Comparison of ENCODE assay signal across 19 mouse cellular contexts in genomic region chr7:66711166-66711565, GRCm38 (mm10). TPM values are rescaled to one million over a fixed set of nuclear protein-coding genes. Genes with fewer than 3 reads are reported as not detected.
DNase-seq lines count a peak whose midpoint lies in the region; ATAC-seq and TF ChIP-seq lines count a peak whose summit lies in the region.
"Had no signal": no experiment of that assay in that cellular context is flagged by ENCODE, and none has a peak within 500 bp of the region (broad histone marks: within the 10 kb centered on the region; RNA-seq: fewer than 3 reads in every experiment).

No protein-coding gene starts in this region.

- TF ChIP-seq POLR2A in liver, adult 2 months (IDR thresholded peaks at IDR 0.05; ENCODE audit: extremely low read depth, insufficient read depth, low read length), result no peak

- peaks cover 45% of the 10 kb centered on the region for H3K36me3 ChIP-seq in heart, postnatal 0 days (replicated peaks; ENCODE audit: control insufficient read depth, insufficient read depth, low read length)
- peaks cover 13% of the 10 kb centered on the region for H3K36me3 ChIP-seq in liver, adult 2 months (ENCODE audit: control insufficient read depth, insufficient read depth, low read length)
- peaks cover 4% of the 10 kb centered on the region; the same call in 1 of the 2 replicates for H3K36me3 ChIP-seq in liver, embryonic 11.5 days (ENCODE audit: control insufficient read depth, insufficient read depth, low read length)
- H3K36me3 ChIP-seq in embryonic facial prominence, embryonic 14.5 days (ENCODE audit: control insufficient read depth, insufficient read depth, low read length), result peaks cover 63% of the 10 kb centered on the region

- ATAC-seq in heart, postnatal 0 days (ENCODE audit: insufficient read depth, low read depth), result no peak
- ATAC-seq in liver, embryonic 11.5 days (replicated peaks; ENCODE audit: low FRiP score), result no peak
- no peak for ATAC-seq in embryonic facial prominence, embryonic 14.5 days (ENCODE audit: low read depth)
- ATAC-seq: forebrain, embryonic 13.5 days had no signal

- no peaks in the 10 kb centered on the region for H3K4me1 ChIP-seq in heart, postnatal 0 days (ENCODE audit: control insufficient read depth, insufficient read depth)
- H3K4me1 ChIP-seq in liver, adult 2 months (ENCODE audit: control insufficient read depth, insufficient read depth, low read length), result no peaks in the 10 kb centered on the region
- H3K4me1 ChIP-seq in liver, embryonic 11.5 days (replicated peaks; ENCODE audit: control insufficient read depth, insufficient read depth, low read length), result no peaks in the 10 kb centered on the region
- no peaks in the 10 kb centered on the region for H3K4me1 ChIP-seq in embryonic facial prominence, embryonic 14.5 days (ENCODE audit: control insufficient read depth, insufficient read depth, low read length)
- H3K4me1 ChIP-seq: embryonic facial prominence, embryonic 13.5 days; forebrain, embryonic 13.5 days; heart, embryonic 13.5 days; hindbrain, embryonic 15.5 days; limb, embryonic 13.5 days had no signal

- H3K9me3 ChIP-seq in heart, postnatal 0 days (replicated peaks; ENCODE audit: control insufficient read depth, low read length), result no peaks in the 10 kb centered on the region
- no peaks in the 10 kb centered on the region for H3K9me3 ChIP-seq in liver, embryonic 11.5 days (ENCODE audit: control insufficient read depth, low read length)
- H3K9me3 ChIP-seq in embryonic facial prominence, embryonic 14.5 days (ENCODE audit: control insufficient read depth, low read length), result no peaks in the 10 kb centered on the region
- H3K9me3 ChIP-seq: embryonic facial prominence, embryonic 13.5 days; forebrain, embryonic 13.5 days; heart, embryonic 13.5 days; hindbrain, embryonic 15.5 days; limb, embryonic 13.5 days had no signal

- no peak overlapping the region for H3K27ac ChIP-seq in heart, postnatal 0 days (ENCODE audit: low read depth)
- H3K27ac ChIP-seq in liver, adult 2 months (replicated peaks; ENCODE audit: insufficient read depth, low read depth, low read length), result no peak overlapping the region
- H3K27ac ChIP-seq in liver, embryonic 11.5 days (ENCODE audit: low read depth, low read length), result no peak overlapping the region
- H3K27ac ChIP-seq in embryonic facial prominence, embryonic 14.5 days (replicated peaks; ENCODE audit: low read depth, low read length), result no peak overlapping the region
- H3K27ac ChIP-seq: embryonic facial prominence, embryonic 13.5 days; forebrain, embryonic 13.5 days; heart, embryonic 13.5 days; hindbrain, embryonic 15.5 days; limb, embryonic 13.5 days had no signal

- intact Hi-C loops in heart, postnatal 25 days (cut with DNase I), result loop anchor here (1.0 to 5.0 kb wide), 3 partner anchors 128 to 921 kb away; partner anchors contain the start of gene Adamts17

- H3K9ac ChIP-seq in heart, postnatal 0 days (replicated peaks; ENCODE audit: low read depth, low read length), result no peak overlapping the region
- H3K9ac ChIP-seq in liver, adult 2 months (ENCODE audit: low read depth, low read length), result no peak overlapping the region
- H3K9ac ChIP-seq in liver, embryonic 11.5 days (ENCODE audit: low read depth, low read length), result no peak overlapping the region
- no peak overlapping the region for H3K9ac ChIP-seq in embryonic facial prominence, embryonic 14.5 days (ENCODE audit: low read depth, low read length)
- H3K9ac ChIP-seq: embryonic facial prominence, embryonic 13.5 days; forebrain, embryonic 13.5 days; heart, embryonic 13.5 days; hindbrain, embryonic 15.5 days; limb, embryonic 13.5 days had no signal

- H3K79me2 ChIP-seq in liver, adult 2 months (ENCODE audit: control insufficient read depth, insufficient read depth, low read length), result no peaks in the 10 kb centered on the region

- no peak overlapping the region for H3K4me2 ChIP-seq in heart, postnatal 0 days (ENCODE audit: low read depth, low read length)
- no peak overlapping the region for H3K4me2 ChIP-seq in liver, embryonic 11.5 days
- H3K4me2 ChIP-seq in embryonic facial prominence, embryonic 14.5 days (ENCODE audit: low read depth, low read length), result no peak overlapping the region
- H3K4me2 ChIP-seq: embryonic facial prominence, embryonic 13.5 days; forebrain, embryonic 13.5 days; heart, embryonic 13.5 days; hindbrain, embryonic 15.5 days; limb, embryonic 13.5 days; midbrain, embryonic 11.5 days had no signal

- WGBS in heart, postnatal 0 days, result 35% methylated on average over 2 of the region's 2 CpGs
- WGBS in liver, adult 2 months, result 18% methylated on average over 2 of the region's 2 CpGs
- WGBS in liver, embryonic 11.5 days, result 58% methylated on average over 2 of the region's 2 CpGs
- WGBS in embryonic facial prominence, embryonic 14.5 days, result 51% methylated on average over 2 of the region's 2 CpGs

- DNase-seq in heart, postnatal 0 days (ENCODE audit: low spot score), result no peak
- DNase-seq in heart, postnatal 25 days (ENCODE audit: low spot score), result no peak
- DNase-seq in liver, adult 2 months (ENCODE audit: extremely low read depth, low read depth, low spot score), result peak; percentile 65
- DNase-seq in liver, embryonic 11.5 days (ENCODE audit: low spot score), result no peak
- DNase-seq in MN1 (ENCODE audit: low spot score), result peak; percentile 35
- DNase-seq in embryonic facial prominence, embryonic 14.5 days (ENCODE audit: low spot score), result peak; percentile 42
- no peak for DNase-seq in embryo, embryonic 10 days (ENCODE audit: low spot score)
- DNase-seq in layer of hippocampus, adult 9-10 months (ENCODE audit: low spot score), result no peak
- DNase-seq: cerebellum, postnatal 14 days; gastrocnemius, postnatal 10 days; kidney, postnatal 25 days; layer of hippocampus, postnatal 36 days; thymus, postnatal 25 days had no signal

- peak; percentile 53 for TF ChIP-seq CTCF in heart, postnatal 0 days (IDR thresholded peaks at IDR 0.05; ENCODE audit: low read depth)
- TF ChIP-seq CTCF in liver, adult 2 months (IDR thresholded peaks at IDR 0.05; ENCODE audit: low read depth, low read length), result peak; percentile 32

- H3K27me3 ChIP-seq in heart, postnatal 0 days (ENCODE audit: control insufficient read depth, insufficient read depth, low read length), result no peaks in the 10 kb centered on the region
- no peaks in the 10 kb centered on the region for H3K27me3 ChIP-seq in liver, adult 2 months (ENCODE audit: control insufficient read depth, insufficient read depth, low read length)
- H3K27me3 ChIP-seq in liver, embryonic 11.5 days (replicated peaks; ENCODE audit: control insufficient read depth, insufficient read depth, low read length), result no peaks in the 10 kb centered on the region
- H3K27me3 ChIP-seq in embryonic facial prominence, embryonic 14.5 days (replicated peaks; ENCODE audit: control insufficient read depth, insufficient read depth, low read length), result no peaks in the 10 kb centered on the region
- H3K27me3 ChIP-seq: embryonic facial prominence, embryonic 13.5 days; forebrain, embryonic 13.5 days; heart, embryonic 13.5 days; hindbrain, embryonic 15.5 days; limb, embryonic 13.5 days had no signal

- no peak for TF ChIP-seq EP300 in heart, postnatal 0 days (IDR thresholded peaks at IDR 0.05; ENCODE audit: low read depth)

- H3K4me3 ChIP-seq in heart, postnatal 0 days (ENCODE audit: low read depth, low read length), result no peak overlapping the region
- no peak overlapping the region for H3K4me3 ChIP-seq in liver, adult 2 months (ENCODE audit: insufficient read depth, low read depth, low read length)
- H3K4me3 ChIP-seq in liver, embryonic 11.5 days (ENCODE audit: low read depth, low read length), result no peak overlapping the region
- H3K4me3 ChIP-seq in embryonic facial prominence, embryonic 14.5 days (ENCODE audit: low read depth, low read length), result no peak overlapping the region
- H3K4me3 ChIP-seq: embryonic facial prominence, embryonic 13.5 days; forebrain, embryonic 13.5 days; heart, embryonic 13.5 days; hindbrain, embryonic 15.5 days; limb, embryonic 13.5 days had no signal

RNA-seq across cellular contexts. Expression of gene Lins1, which starts 21.5 kb away (rescaled TPM):
- 2.1 and 18.5 TPM in 2 replicates for total RNA-seq in heart, postnatal 0 days (2014; rRNA removed; ENCODE audit: low replicate concordance)
- polyA plus RNA-seq in heart, postnatal 0 days (2015; fragmentation: Nextera tagmentation; extraction: Ambion mirVana), result 4.4 and 5.6 TPM in 2 replicates
- total RNA-seq in heart, postnatal 25 days (2021), result 1 to 10 TPM; 3.4 to 4.3 TPM
- 1.9 and 2.2 TPM in 2 replicates for total RNA-seq in liver, adult 2 months (2014; rRNA removed)
- 1.8 and 2.3 TPM in 2 replicates for polyA plus RNA-seq in liver, adult 2 months (2012; rRNA removed)
- polyA plus RNA-seq in liver, embryonic 11.5 days (2014; fragmentation: Nextera tagmentation; extraction: Ambion mirVana), result 14.5 and 16.0 TPM in 2 replicates
- 21.8 and 22.4 TPM in 2 replicates for polyA plus RNA-seq in embryonic facial prominence, embryonic 14.5 days (2014; fragmentation: Nextera tagmentation; extraction: Ambion mirVana)

RNA-seq across cellular contexts. Expression of gene Asb7, which starts 21.8 kb away (rescaled TPM):
- 10.8 and 11.1 TPM in 2 replicates for total RNA-seq in heart, postnatal 0 days (2014; rRNA removed; ENCODE audit: low replicate concordance)
- 5.6 and 6.5 TPM in 2 replicates for polyA plus RNA-seq in heart, postnatal 0 days (2015; fragmentation: Nextera tagmentation; extraction: Ambion mirVana)
- total RNA-seq in heart, postnatal 25 days (2021), result 1 to 10 TPM; 8.0 to 9.2 TPM
- 6.3 and 7.1 TPM in 2 replicates for total RNA-seq in liver, adult 2 months (2014; rRNA removed)
- 2.1 and 2.5 TPM in 2 replicates for polyA plus RNA-seq in liver, adult 2 months (2012; rRNA removed)
- 11.5 and 13.1 TPM in 2 replicates for polyA plus RNA-seq in liver, embryonic 11.5 days (2014; fragmentation: Nextera tagmentation; extraction: Ambion mirVana)
- 11.5 and 14.1 TPM in 2 replicates for polyA plus RNA-seq in embryonic facial prominence, embryonic 14.5 days (2014; fragmentation: Nextera tagmentation; extraction: Ambion mirVana)

RNA-seq across cellular contexts. Expression of gene Cers3, which starts 32.1 kb away (rescaled TPM):
- 1.3 and 9.5 TPM in 2 replicates for total RNA-seq in heart, postnatal 0 days (2014; rRNA removed; ENCODE audit: low replicate concordance)
- 0.19 and 0.22 TPM in 2 replicates for polyA plus RNA-seq in heart, postnatal 0 days (2015; fragmentation: Nextera tagmentation; extraction: Ambion mirVana)
- total RNA-seq in heart, postnatal 25 days (2021), result under 1 TPM; 0.11 to 0.13 TPM
- under 0.01 TPM in 1 of 2 replicates, not detected in the other for total RNA-seq in liver, adult 2 months (2014; rRNA removed)
- polyA plus RNA-seq in liver, adult 2 months (2012; rRNA removed), result 0.10 TPM in 1 of 2 replicates, not detected in the other
- polyA plus RNA-seq in liver, embryonic 11.5 days (2014; fragmentation: Nextera tagmentation; extraction: Ambion mirVana), result 0.27 and 0.40 TPM in 2 replicates
- polyA plus RNA-seq in embryonic facial prominence, embryonic 14.5 days (2014; fragmentation: Nextera tagmentation; extraction: Ambion mirVana), result 5.0 and 6.7 TPM in 2 replicates
- total RNA-seq: gastrocnemius, postnatal 10 days had no signal

Comparison
In these comparisons a context has a peak if more than half of its experiments do, and no peak if none do; other contexts are left out.
1. DNase-seq: peak in liver, adult 2 months (single experiment), MN1 (single experiment) and embryonic facial prominence, embryonic 14.5 days (single experiment); none in heart, postnatal 0 days (single experiment), heart, postnatal 25 days (single experiment), liver, embryonic 11.5 days (single experiment), embryo, embryonic 10 days (single experiment) and layer of hippocampus, adult 9-10 months (single experiment).